Mouse (Mus musculus): ENCODE results near the gene Kif6.

DNA sequence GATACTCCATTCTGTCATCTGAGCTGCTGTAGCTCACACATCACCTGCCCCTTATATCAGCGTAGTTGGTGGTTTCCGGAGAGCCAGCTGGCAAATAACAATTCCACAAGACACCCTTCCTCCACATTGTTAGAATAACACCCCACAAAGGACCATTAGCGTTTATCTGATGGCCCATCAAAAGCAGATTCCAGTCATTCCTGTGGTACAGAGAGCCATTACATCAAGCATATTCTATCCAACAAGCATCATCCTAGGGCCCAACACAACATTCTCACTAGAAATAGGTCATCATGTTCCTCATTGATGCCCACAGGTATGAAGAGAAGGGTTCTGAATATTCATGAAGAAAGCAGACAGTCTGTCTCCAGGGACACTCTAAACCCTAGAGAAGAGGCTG, 236.3 kb downstream of the Kif6 start:
- TF ChIP-seq CTCF (IDR thresholded peaks at IDR 0.05) (no peak), EP300 (IDR thresholded peaks at IDR 0.05) (peak; percentile 62)

Data from lung, postnatal 0 days (tissue).